Mouse (Mus musculus) layer of hippocampus, adult 11-12 months (tissue): ENCODE measurements around the gene B9d2.

Source experiments
- DNase-seq: peaks from one replicate; pipeline ENCODE4 v3.0.0; 2022; ENCODE audit warnings: low spot score

B9d2 gene

DNA sequence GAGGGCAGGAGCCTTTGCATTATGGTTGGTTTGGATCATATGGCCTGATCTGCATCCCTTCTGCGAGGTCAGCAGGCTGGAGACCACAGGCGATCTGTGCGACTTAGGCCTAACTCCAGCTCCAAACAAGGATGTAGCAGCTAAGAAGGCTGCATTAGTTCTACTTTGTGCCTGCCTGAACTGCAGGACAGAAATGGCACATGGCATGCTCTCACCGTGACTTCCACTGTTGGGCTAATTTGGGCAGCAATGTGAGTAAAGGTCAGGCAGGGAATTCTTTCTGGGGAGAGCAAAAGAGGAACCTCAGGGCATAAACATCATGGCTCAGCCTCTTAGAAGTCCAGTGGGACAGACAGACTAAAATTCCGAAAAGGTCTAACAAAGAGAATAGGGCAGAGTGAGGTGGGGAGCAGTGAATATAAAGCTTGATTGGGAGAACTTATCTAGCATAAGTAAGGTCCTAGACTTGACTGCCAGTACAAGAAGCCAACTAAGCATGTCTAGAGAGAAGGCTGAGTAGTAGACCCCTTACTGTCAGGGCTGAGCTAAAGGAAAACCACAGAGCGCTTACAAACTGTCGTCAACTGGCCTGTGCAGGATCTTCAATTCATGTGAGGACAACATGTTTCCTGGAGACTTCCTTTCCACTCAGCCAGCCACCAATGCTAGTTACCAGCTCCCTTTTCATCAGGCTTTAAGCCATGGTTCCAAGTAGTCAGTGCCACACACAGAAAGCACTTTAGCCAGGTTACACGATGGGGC, 50.9 kb downstream of the B9d2 start:
- no peak for DNase-seq

DNA sequence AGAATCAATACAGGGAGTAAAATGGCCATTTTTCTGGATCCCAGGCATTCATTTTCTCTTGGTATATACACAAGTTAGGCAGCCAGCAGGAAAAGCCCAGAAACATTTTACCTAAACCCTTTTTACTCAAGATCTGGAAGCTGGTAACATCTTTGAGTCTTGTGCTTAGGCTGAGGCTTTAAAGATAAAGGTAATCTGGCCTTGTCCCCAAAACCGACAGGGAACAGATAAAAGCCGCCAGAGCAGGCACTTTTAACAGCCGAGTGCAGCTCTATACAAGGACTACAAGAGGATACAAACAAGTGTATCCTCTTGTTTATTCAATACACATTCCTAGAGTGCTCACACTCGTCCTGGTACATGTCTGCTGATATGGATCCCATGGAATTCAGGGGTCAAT, 54.4 kb downstream of the B9d2 start:
- DNase-seq: no peak
